Mouse (Mus musculus) gastrocnemius, postnatal 25 days (tissue): ENCODE measurements around the gene Myrf. TPM values are rescaled to one million over a fixed set of nuclear protein-coding genes. Genes with fewer than 3 reads are reported as not detected.
"Not testable (repeated sequence)": the region's sequence is repeated elsewhere in the genome, so short reads cannot be mapped to it uniquely, and the experiment has no call there.

Experiments used
- DNase-seq: peaks from one replicate; pipeline ENCODE4 v3.0.0; 2022
- microRNA-seq, 2 experiments: library from miRNA; unstranded; fragments of <30 nt; microRNA quantifications; one replicate each; pipeline ENCODE4 v1.2.0; 2021; ENCODE audit warnings: borderline replicate concordance in 2 of 2
- total RNA-seq, 2 experiments: library from RNA; stranded (reverse); gene quantifications; 1 replicate in 1 of 2; 2 replicates in 1 of 2; pipeline ENCODE4 v1.2.3; 2021

Myrf gene
- total RNA-seq, 2 experiments from 2014 or later = not detected

DNA sequence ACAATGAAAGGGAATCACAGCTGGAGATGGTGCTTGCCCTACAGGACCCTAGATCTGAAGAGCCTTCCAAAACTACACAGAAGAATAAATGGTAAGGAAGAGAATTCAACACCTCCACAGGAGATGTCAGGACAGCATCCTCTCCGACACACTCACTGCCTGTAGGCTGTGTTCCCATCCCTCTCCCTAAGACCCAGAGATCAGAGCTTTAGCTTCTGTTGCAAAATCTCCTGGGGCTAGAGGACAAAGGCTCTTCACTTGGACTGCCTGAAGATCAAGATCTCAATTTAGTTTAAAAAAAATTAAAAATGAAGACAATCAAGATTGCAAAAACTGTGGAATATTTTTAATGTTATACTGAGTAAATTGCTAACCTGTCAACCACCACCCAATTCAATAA lies 64.1 kb downstream of the Myrf start:
- DNase-seq = no peak

DNA sequence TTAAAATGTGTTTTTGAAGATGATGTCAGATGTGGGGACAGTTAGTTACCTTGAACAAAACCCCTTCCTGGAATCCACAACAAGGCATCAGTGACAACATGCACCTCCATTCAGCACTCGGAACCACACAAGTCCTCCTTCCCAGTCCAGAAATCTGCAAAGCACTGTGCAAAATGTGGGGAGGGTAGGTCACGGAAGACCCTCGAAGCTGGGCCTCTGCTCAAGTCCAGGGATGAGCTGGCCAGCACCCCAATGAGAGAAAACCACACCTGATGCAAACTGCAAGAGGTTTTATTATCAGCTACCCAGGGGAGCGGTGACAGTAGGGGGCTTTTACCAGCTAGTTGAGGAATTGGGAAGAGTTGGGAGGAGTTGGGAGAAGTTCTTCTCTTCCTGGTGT lies 65.6 kb downstream of the Myrf start:
- DNase-seq = no peak

DNA sequence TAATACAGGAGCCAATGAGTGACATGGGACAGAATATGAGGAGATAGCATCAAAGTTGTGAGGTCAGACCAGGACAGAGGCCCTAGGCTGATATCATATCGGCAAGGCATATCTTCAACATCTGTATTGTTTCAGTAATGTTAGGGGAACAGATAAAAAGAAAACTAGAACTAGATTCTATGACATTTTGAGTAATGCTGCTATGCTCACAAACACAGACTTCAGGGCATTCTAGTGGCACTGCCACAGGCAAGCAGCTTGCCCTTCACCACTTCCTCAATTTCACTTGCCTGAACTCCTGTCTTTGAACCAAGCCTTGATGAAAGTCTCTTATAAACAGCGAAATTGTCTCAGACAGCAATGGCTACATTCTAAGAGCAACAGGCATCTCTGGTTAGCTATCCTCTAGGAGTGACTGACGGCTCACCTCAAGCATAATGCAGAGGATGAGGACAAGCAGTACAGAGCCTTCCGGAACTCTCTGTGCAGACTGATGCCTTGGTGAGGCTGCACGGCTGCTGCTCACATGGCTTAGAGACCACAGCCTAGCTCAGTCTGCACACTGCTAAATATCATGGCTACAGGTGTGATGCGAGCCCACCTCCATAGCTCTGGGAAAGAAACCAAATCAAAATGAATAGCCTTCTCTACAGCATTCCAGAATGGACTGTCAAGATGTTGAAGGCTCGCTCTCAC lies 66.6 kb downstream of the Myrf start:
- DNase-seq = no peak

DNA sequence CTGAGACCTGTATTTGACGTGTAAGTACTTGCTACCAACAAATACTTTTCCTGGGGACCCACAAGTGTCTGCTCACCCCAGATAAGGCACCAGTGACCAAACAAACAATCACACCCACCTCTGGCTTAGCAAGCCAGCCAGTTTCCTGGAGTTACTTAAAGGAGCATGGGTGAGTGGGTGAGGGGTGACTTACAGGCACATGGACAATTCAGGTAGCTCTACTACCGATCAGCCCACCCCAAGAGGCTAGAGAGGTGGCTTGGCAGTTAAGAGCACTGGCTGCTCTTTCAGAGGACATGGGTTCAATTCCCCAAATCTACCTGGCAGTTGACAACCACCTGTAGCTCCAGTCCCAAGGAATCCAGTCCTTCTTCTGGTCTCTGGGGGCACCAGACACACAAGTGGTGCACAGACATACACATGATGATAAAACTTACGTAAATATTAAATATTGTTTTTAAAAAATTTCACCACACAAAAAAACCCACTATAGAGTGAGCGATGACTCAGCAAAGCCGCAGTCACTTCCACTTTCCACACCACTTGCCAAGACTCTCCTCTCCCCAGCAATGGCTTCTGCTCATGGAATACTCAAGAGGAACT lies 67.3 kb downstream of the Myrf start:
- DNase-seq = no peak

DNA sequence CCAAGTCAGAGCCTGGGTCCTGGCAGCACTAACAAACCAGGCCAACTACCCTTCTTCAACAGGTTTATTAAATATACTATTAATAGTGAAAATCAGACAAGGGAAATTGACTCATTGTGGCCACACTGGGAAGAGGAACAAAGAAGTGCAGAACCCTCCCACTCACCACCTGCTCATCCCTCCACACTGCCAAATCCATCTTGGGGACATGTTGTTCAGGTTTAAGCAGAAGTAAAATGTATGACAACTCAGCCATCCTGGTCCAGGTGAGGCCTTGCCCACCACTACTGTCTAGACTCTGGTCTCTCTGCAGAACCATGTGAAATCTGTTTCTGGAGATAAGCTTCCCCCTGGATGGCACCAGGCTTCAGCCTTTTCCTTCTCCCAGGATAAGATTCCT lies 68.7 kb downstream of the Myrf start:
- DNase-seq = no peak

DNA sequence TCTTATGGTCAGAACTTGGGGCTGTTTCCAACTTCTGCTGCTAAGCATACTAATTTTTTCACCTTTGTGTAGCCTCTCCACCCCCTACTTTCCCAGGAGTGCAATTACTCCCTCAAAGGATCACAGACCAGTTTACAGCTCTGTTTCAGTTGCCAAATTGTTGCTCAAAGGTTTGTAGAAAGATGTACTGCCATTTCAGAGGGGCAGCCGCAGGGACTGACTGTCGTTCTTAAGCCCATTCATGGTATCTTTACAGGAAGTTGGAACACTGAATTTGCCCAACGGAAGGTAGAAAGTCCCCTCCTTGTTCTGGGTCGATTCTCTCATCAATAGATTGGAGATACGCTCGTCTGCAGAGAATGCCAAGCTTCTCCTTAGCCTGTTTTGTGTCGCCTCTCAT lies 69.2 kb downstream of the Myrf start:
- DNase-seq = no peak

DNA sequence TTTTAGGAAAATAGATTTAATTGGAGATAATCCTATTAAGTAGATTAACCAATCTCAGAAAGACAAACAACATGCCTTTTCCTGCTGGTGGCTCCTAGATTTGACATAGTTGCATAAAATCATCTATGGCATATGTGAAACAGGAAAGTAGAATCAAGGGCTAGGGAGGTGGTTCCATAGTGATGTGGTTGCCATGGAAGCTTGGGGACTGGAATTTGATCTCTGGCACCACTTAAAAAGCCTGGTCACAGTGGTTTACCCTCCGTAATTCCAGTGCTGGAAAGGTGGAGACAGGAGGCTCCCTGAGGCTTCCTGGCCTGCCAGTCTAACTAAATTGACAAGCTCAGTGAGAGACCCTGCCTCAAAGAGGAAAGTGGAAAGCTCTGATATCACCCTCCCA lies 70.1 kb downstream of the Myrf start:
- no peak for DNase-seq

DNA sequence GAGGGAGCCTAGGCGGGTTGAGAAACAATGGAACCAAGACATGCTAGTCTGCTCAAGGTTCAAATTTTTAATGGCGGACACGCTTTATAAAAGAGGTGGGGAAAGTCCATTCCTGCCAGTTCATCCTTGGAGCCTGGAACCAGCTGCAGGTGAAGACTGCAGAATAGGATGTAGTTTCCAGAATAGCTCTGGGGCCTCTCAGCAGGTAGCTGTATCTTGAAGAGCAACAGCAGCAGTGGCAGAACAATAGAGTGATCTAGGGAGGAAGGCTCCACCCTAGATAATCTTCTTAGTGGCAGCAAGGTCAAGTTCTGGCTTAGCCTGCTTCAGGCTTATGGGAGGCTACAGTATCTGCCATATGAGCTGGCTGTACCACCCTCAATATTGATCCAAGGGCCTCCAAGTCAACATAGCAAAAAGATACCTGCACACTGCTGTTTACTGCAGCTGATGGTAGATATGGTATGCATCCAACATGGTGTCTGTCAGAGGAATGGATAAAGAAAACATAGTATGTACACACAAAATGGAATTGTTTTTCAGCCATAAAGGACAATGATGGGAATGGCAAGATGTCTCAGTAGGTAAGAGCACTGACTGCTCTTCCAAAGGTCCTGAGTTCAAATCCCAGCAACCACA lies 70.7 kb downstream of the Myrf start:
- not testable (repeated sequence) for DNase-seq

DNA sequence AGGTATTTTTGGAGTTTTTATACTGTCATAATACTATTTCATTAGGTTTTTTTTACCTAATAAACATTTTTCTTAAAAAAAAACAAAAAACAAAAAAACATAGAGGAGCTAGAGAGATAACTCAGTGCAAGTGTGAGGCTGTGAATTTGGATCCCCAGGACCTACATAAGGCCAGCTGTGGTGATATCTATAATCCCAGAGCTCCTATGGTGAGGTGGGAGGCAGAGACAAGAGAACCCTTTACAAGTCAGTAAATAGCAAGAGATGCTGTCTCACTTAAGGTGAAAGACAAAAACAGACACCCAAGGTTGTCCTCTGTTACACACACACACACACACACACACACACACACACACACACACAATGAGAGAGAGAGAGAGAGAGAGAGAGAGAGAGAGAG lies 71.4 kb downstream of the Myrf start:
- DNase-seq = no peak

DNA sequence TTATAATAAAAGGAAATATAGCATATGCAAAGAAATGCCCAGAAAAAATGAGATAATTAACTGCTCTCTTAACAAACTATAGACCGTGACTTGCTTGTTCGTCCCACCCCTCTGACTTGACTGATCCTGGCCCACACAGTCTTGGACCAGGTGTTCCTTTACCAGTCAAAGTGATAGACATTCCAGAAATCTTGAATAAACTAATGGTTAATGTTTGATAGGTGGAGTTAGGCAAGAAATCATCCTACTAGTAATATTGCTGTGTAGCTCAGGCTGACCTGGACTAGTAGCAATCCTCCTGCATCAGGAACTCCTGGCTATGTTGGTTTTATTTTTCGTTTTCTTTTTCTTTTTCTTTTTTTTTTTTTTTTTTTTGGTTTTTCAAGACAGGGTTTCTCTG lies 72.1 kb downstream of the Myrf start:
- DNase-seq = no peak

DNA sequence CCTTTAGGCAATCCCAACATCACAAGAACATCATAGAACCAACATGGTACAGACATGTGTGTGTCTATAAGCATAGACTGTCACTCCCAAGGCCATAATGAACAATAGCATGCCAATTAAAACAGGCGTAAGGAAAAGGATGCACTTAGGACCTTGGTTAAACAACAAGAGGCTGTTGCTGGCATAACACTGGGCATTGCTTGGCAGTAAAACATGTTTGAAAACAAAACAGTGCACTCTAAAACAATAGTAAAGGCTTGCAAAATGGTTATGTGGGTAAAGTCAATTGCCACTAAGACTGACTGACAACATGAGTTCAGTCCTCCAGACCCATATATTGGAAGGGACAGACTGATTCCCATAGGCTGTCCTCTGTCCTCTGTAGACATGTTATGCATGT lies 72.6 kb downstream of the Myrf start:
- DNase-seq = no peak

DNA sequence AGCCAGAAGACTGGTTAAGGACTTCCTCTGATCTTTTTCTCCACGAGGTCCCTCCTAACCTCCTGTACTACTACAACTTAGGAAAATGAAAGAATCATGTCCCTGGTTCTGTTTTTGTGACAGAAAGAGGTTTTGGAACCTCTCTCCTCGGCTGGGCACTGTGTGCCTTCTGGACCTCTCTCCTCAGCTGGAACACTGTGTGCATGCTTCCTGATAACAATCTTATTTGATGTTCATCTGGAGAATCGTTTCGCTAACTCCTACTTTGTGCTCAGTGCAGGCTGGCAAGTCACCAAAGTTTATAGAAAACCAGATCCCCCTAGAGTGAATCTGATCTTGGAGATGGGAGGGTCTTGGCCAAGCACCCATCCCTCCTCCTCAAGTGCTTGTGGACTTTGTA lies 73.4 kb downstream of the Myrf start:
- no peak for DNase-seq

DNA sequence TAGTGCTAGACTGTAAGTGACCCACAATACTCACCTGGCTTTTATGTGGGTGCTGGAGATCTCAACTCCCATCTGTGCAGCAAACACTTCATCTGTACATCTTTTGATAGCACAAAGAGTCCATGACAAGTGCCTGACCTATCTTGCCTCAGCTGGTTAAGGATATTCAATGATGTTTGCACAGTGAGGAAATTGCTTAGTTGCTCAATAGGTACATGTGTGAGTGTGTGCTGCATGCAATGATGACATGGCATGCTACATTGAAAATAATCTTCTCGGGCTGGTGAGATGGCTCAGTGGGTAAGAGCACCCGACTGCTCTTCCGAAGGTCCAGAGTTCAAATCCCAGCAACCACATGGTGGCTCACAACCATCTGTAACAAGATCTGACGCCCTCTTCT lies 74.6 kb downstream of the Myrf start:
- DNase-seq = not testable (repeated sequence)

DNA sequence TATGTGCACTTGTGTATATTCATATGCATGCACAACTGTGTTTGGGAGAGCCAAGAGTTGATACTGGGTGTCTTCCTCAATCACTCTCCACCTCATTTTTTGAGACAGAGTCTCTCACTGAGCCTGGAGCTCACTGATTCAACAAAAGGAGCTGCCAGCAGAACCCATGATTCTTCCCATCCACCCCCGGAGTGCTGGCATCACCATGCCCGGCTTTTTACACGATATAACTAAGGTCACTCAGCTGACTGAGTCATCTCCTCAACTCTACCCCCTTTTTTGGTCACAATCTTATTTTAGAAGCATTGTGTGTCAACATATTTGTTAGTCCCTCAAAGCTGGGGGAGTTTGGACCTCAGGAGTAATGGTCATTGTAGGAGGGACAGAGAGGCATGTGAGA lies 76.7 kb downstream of the Myrf start:
- no peak for DNase-seq

Small RNA genes within 50 kb of the gene (microRNA-seq; reads per million reads assigned to microRNA genes)
- 0 to 0.74 reads per million in 2 experiments for gene Mir6993

Other genes with a start within 250 kb of the Myrf start
- under 1 TPM; 0.21 to 0.26 TPM for gene Best1, start 239.1 kb downstream of the Myrf start, total RNA-seq
- 1 to 10 TPM; 6.0 to 6.5 TPM for gene Rab3il1, start 239.1 kb downstream of the Myrf start, total RNA-seq
- 1 to 10 TPM; 3.1 to 7.2 TPM for gene Fads3, start 199.2 kb downstream of the Myrf start, total RNA-seq
- 1 to 10 TPM; 2.8 to 3.4 TPM for gene Fads2, start 139.0 kb downstream of the Myrf start, total RNA-seq
- gene Fads1, start 57.9 kb downstream of the Myrf start, total RNA-seq = 1 to 10 TPM; 6.9 to 8.2 TPM
- gene Tmem258, start 36.7 kb downstream of the Myrf start, total RNA-seq = 10 to 100 TPM; 81.8 to 94.5 TPM
- gene Fen1, start 36.6 kb downstream of the Myrf start, total RNA-seq = 1 to 10 TPM; 2.9 to 3.7 TPM
- 1 to 10 TPM; 4.0 to 6.7 TPM for gene Dagla, start 64.1 kb upstream of the Myrf start, total RNA-seq
- 1 to 10 TPM; 1.9 to 4.1 TPM for gene Syt7, start 148.3 kb upstream of the Myrf start, total RNA-seq
- under 1 TPM; 0.13 to 0.38 TPM for gene Lrrc10b, start 216.7 kb upstream of the Myrf start, total RNA-seq
- under 1 TPM; 0.90 to 0.91 TPM for gene Ppp1r32, start 242.2 kb upstream of the Myrf start, total RNA-seq